Mouse (Mus musculus) spleen, adult 12 weeks (tissue): ENCODE results near the gene Gm49369.
"Not testable (repeated sequence)": the region's sequence is repeated elsewhere in the genome, so short reads cannot be mapped to it uniquely, and the experiment has no call there.

Experiments used
- DNase-seq: peaks from one replicate; pipeline ENCODE4 v3.0.0; 2022; ENCODE audit warnings: low spot score

The Gm49369 gene

GRCm38 (mm10) chr7:142382567-142382966 is at the start of gene Gm49369:
Gene Gm49369, minus strand, starts transcription at chr7:142382667.
- no peak for DNase-seq

- no peak for DNase-seq
Measured at GRCm38 (mm10) chr7:142431106-142431505, 48.6 kb upstream of the Gm49369 start.

- DNase-seq, result no peak
Measured at GRCm38 (mm10) chr7:142430160-142430678, 47.8 kb upstream of the Gm49369 start.

GRCm38 (mm10) chr7:142428213-142428612 is 45.7 kb upstream of the Gm49369 start:
- no peak for DNase-seq

GRCm38 (mm10) chr7:142425641-142426213 is 43.3 kb upstream of the Gm49369 start:
- DNase-seq, result no peak

- no peak for DNase-seq
Measured at GRCm38 (mm10) chr7:142421826-142422225, 39.4 kb upstream of the Gm49369 start.

GRCm38 (mm10) chr7:142419887-142420286 is 37.4 kb upstream of the Gm49369 start:
- no peak for DNase-seq

- DNase-seq, result no peak
Measured at GRCm38 (mm10) chr7:142418679-142419078, 36.2 kb upstream of the Gm49369 start.

- no peak for DNase-seq
Measured at GRCm38 (mm10) chr7:142418027-142418426, 35.6 kb upstream of the Gm49369 start.

- no peak for DNase-seq
Measured at GRCm38 (mm10) chr7:142416225-142416624, 33.8 kb upstream of the Gm49369 start.

- DNase-seq, result no peak
Measured at GRCm38 (mm10) chr7:142415314-142415713, 32.8 kb upstream of the Gm49369 start.

GRCm38 (mm10) chr7:142413285-142413684 is 30.8 kb upstream of the Gm49369 start:
- no peak for DNase-seq

- DNase-seq, result no peak
Measured at GRCm38 (mm10) chr7:142409603-142410002, 27.1 kb upstream of the Gm49369 start.

GRCm38 (mm10) chr7:142408686-142409085 is 26.2 kb upstream of the Gm49369 start:
- no peak for DNase-seq

- DNase-seq, result no peak
Measured at GRCm38 (mm10) chr7:142407935-142408334, 25.5 kb upstream of the Gm49369 start.

- not testable (repeated sequence) for DNase-seq
Measured at GRCm38 (mm10) chr7:142405134-142405533, 22.7 kb upstream of the Gm49369 start.

- no peak for DNase-seq
Measured at GRCm38 (mm10) chr7:142403591-142403990, 21.1 kb upstream of the Gm49369 start.

- DNase-seq, result no peak
Measured at GRCm38 (mm10) chr7:142400750-142401142, 18.3 kb upstream of the Gm49369 start.

- no peak for DNase-seq
Measured at GRCm38 (mm10) chr7:142400112-142400749, 17.8 kb upstream of the Gm49369 start.

GRCm38 (mm10) chr7:142399250-142399649 is 16.8 kb upstream of the Gm49369 start:
- no peak for DNase-seq

GRCm38 (mm10) chr7:142398052-142398451 is 15.6 kb upstream of the Gm49369 start:
- DNase-seq, result no peak

GRCm38 (mm10) chr7:142396611-142397010 is 14.1 kb upstream of the Gm49369 start:
- no peak for DNase-seq

GRCm38 (mm10) chr7:142395472-142395871 is 13.0 kb upstream of the Gm49369 start:
- no peak for DNase-seq
